Mouse (Mus musculus) kidney, embryonic 15.5 days (tissue): ENCODE data around the gene Nrap. TPM values are rescaled to one million over a fixed set of nuclear protein-coding genes. Genes with fewer than 3 reads are reported as not detected.

Experiments used
- ATAC-seq: fragments of 200-750 bp; cut with Nextera tagmentation; replicated peaks from 2 replicates; pipeline ENCODE4 v1.8.0; 2017; ENCODE audit warnings: moderate TSS enrichment; ENCODE audit not compliant: low FRiP score
- H3K27ac ChIP-seq: fragments of 300-500 bp; sonication (generic); 2 replicates; pipeline ENCODE4 v1.5.1; 2015; ENCODE audit warnings: mild to moderate bottlenecking, inconsistent platforms
- H3K27me3 ChIP-seq: fragments of 300-500 bp; sonication (generic); 2 replicates; pipeline ENCODE4 v1.6.1; 2015; ENCODE audit warnings: inconsistent platforms
- H3K36me3 ChIP-seq: fragments of 300-500 bp; sonication (generic); 2 replicates; pipeline ENCODE4 v1.6.1; 2015; ENCODE audit warnings: inconsistent platforms
- H3K4me1 ChIP-seq: fragments of 300-500 bp; sonication (generic); 2 replicates; pipeline ENCODE4 v1.6.1; 2015; ENCODE audit warnings: inconsistent platforms
- H3K4me2 ChIP-seq: fragments of 300-500 bp; sonication (generic); 2 replicates; pipeline ENCODE4 v1.6.1; 2015; ENCODE audit warnings: moderate library complexity, mild to moderate bottlenecking, inconsistent platforms
- H3K4me3 ChIP-seq: fragments of 300-500 bp; sonication (generic); replicated peaks from 2 replicates; pipeline ENCODE4 v1.5.1; 2015; ENCODE audit warnings: mild to moderate bottlenecking, inconsistent platforms
- H3K9ac ChIP-seq: fragments of 300-500 bp; sonication (generic); 2 replicates; pipeline ENCODE4 v1.6.1; 2015; ENCODE audit warnings: mild to moderate bottlenecking, inconsistent platforms
- H3K9me3 ChIP-seq: fragments of 300-500 bp; sonication (generic); replicated peaks from 2 replicates; pipeline ENCODE4 v1.6.1; 2016; ENCODE audit warnings: inconsistent platforms
- WGBS: fragments of 180-500 bp; shearing (Covaris S2); methylation state at CpG from one replicate; pipeline ENCODE4 v1.1.7; 2015; ENCODE audit warnings: mixed read lengths; 5-methylcytosine and 5-hydroxymethylcytosine counted together
- polyA plus RNA-seq: library from polyadenylated mRNA; unstranded; fragments of >200 nt; fragmentation: Nextera tagmentation; extraction: Ambion mirVana; gene quantifications from 2 replicates; pipeline ENCODE4 v1.2.1, GENCODE M21; 2015

The Nrap gene
- polyA plus RNA-seq, 1 experiment from 2014 or later, result 0.36 TPM

GRCm38 (mm10) chr19:56395183-56395935, 5.5 kb upstream of the Nrap start:
- peaks cover 16% of the 10 kb centered on the region; the same call in 1 of the 2 replicates for H3K27me3 ChIP-seq
- H3K4me1 ChIP-seq, result peaks cover 27% of the 10 kb centered on the region
- H3K9me3 ChIP-seq, result no peaks in the 10 kb centered on the region
- ATAC-seq, result no peak
- no peaks in the 10 kb centered on the region for H3K36me3 ChIP-seq
- 86% methylated on average over 16 of the region's 16 CpGs for WGBS
- H3K9ac ChIP-seq, result no peak overlapping the region
- H3K27ac ChIP-seq, result no peak overlapping the region
- H3K4me3 ChIP-seq, result no peak overlapping the region
- H3K4me2 ChIP-seq, result no peak overlapping the region

GRCm38 (mm10) chr19:56393311-56393866, 3.6 kb upstream of the Nrap start:
- peaks cover 18% of the 10 kb centered on the region for H3K4me1 ChIP-seq
- peaks cover 16% of the 10 kb centered on the region; the same call in 1 of the 2 replicates for H3K27me3 ChIP-seq
- H3K36me3 ChIP-seq, result no peaks in the 10 kb centered on the region
- no peak overlapping the region for H3K9ac ChIP-seq
- no peak overlapping the region for H3K4me3 ChIP-seq
- no peak for ATAC-seq
- 65% methylated on average over 9 of the region's 9 CpGs for WGBS
- H3K27ac ChIP-seq, result no peak overlapping the region
- H3K9me3 ChIP-seq, result no peaks in the 10 kb centered on the region
- no peak overlapping the region for H3K4me2 ChIP-seq

GRCm38 (mm10) chr19:56391307-56392046, 1.6 kb upstream of the Nrap start:
- H3K27me3 ChIP-seq, result peaks cover 16% of the 10 kb centered on the region; the same call in 1 of the 2 replicates
- no peak overlapping the region for H3K4me3 ChIP-seq
- ATAC-seq, result peak; percentile 81; the same call in 1 of the 2 replicates
- no peak overlapping the region for H3K4me2 ChIP-seq
- no peak overlapping the region for H3K9ac ChIP-seq
- no peak overlapping the region for H3K27ac ChIP-seq
- no peaks in the 10 kb centered on the region for H3K9me3 ChIP-seq
- H3K4me1 ChIP-seq, result peaks cover 4% of the 10 kb centered on the region
- 84% methylated on average over 6 of the region's 6 CpGs for WGBS
- no peaks in the 10 kb centered on the region for H3K36me3 ChIP-seq

- no peaks in the 10 kb centered on the region for H3K9me3 ChIP-seq
- no peaks in the 10 kb centered on the region for H3K4me1 ChIP-seq
- no peaks in the 10 kb centered on the region for H3K27me3 ChIP-seq
- no peak overlapping the region for H3K27ac ChIP-seq
- no peaks in the 10 kb centered on the region for H3K36me3 ChIP-seq
- no peak overlapping the region for H3K4me3 ChIP-seq
- no peak for ATAC-seq
- H3K4me2 ChIP-seq, result no peak overlapping the region
- WGBS, result 88% methylated on average over 11 of the region's 11 CpGs
- H3K9ac ChIP-seq, result no peak overlapping the region
Observed at GRCm38 (mm10) chr19:56389176-56389575, 661 bp downstream of the Nrap start.

- Histone ChIP-seq H3K27ac (no peak overlapping the region), H3K4me3 (no peak overlapping the region), H3K4me1 (no peaks in the 10 kb centered on the region), H3K36me3 (no peaks in the 10 kb centered on the region), H3K4me2 (no peak overlapping the region), H3K27me3 (no peaks in the 10 kb centered on the region), H3K9me3 (no peaks in the 10 kb centered on the region), H3K9ac (no peak overlapping the region)
- ATAC-seq, result no peak
- WGBS, result 81% methylated on average over 4 of the region's 4 CpGs
Observed at GRCm38 (mm10) chr19:56387726-56388302, 2.0 kb downstream of the Nrap start.

GRCm38 (mm10) chr19:56386095-56386494, 3.7 kb downstream of the Nrap start:
- no peaks in the 10 kb centered on the region for H3K9me3 ChIP-seq
- H3K4me3 ChIP-seq, result no peak overlapping the region
- no peak overlapping the region for H3K27ac ChIP-seq
- no peak for ATAC-seq
- no peaks in the 10 kb centered on the region for H3K27me3 ChIP-seq
- H3K4me2 ChIP-seq, result no peak overlapping the region
- no peaks in the 10 kb centered on the region for H3K4me1 ChIP-seq
- WGBS, result 94% methylated on average over 10 of the region's 10 CpGs
- H3K9ac ChIP-seq, result no peak overlapping the region
- no peaks in the 10 kb centered on the region for H3K36me3 ChIP-seq

- 84% methylated on average over 5 of the region's 5 CpGs for WGBS
- Histone ChIP-seq H3K9ac (no peak overlapping the region), H3K4me3 (no peak overlapping the region), H3K4me1 (no peaks in the 10 kb centered on the region), H3K27me3 (no peaks in the 10 kb centered on the region), H3K27ac (no peak overlapping the region), H3K36me3 (no peaks in the 10 kb centered on the region), H3K9me3 (no peaks in the 10 kb centered on the region), H3K4me2 (no peak overlapping the region)
- no peak for ATAC-seq
Observed at GRCm38 (mm10) chr19:56385546-56385945, 4.3 kb downstream of the Nrap start.

- no peak overlapping the region for H3K4me3 ChIP-seq
- no peaks in the 10 kb centered on the region for H3K9me3 ChIP-seq
- no peaks in the 10 kb centered on the region for H3K27me3 ChIP-seq
- no peaks in the 10 kb centered on the region for H3K36me3 ChIP-seq
- no peak overlapping the region for H3K27ac ChIP-seq
- no peaks in the 10 kb centered on the region for H3K4me1 ChIP-seq
- ATAC-seq, result no peak
- H3K9ac ChIP-seq, result no peak overlapping the region
- no peak overlapping the region for H3K4me2 ChIP-seq
- WGBS, result 88% methylated on average over 10 of the region's 10 CpGs
Observed at GRCm38 (mm10) chr19:56381407-56381806, 8.4 kb downstream of the Nrap start.

GRCm38 (mm10) chr19:56380341-56380740, 9.5 kb downstream of the Nrap start:
- H3K27ac ChIP-seq, result no peak overlapping the region
- H3K4me1 ChIP-seq, result no peaks in the 10 kb centered on the region
- H3K36me3 ChIP-seq, result no peaks in the 10 kb centered on the region
- H3K4me2 ChIP-seq, result no peak overlapping the region
- no peaks in the 10 kb centered on the region for H3K9me3 ChIP-seq
- H3K9ac ChIP-seq, result no peak overlapping the region
- WGBS, result 84% methylated on average over 7 of the region's 7 CpGs
- no peak overlapping the region for H3K4me3 ChIP-seq
- H3K27me3 ChIP-seq, result no peaks in the 10 kb centered on the region
- ATAC-seq, result no peak

- 71% methylated on average over 13 of the region's 13 CpGs for WGBS
- Histone ChIP-seq H3K4me3 (no peak overlapping the region), H3K4me2 (no peak overlapping the region), H3K36me3 (no peaks in the 10 kb centered on the region), H3K9ac (no peak overlapping the region), H3K27me3 (no peaks in the 10 kb centered on the region), H3K4me1 (no peaks in the 10 kb centered on the region), H3K27ac (no peak overlapping the region), H3K9me3 (no peaks in the 10 kb centered on the region)
- ATAC-seq, result no peak
Observed at GRCm38 (mm10) chr19:56378554-56379172, 11.2 kb downstream of the Nrap start.

GRCm38 (mm10) chr19:56378007-56378406, 11.8 kb downstream of the Nrap start:
- no peak overlapping the region for H3K27ac ChIP-seq
- no peak overlapping the region for H3K4me2 ChIP-seq
- H3K9ac ChIP-seq, result no peak overlapping the region
- no peak overlapping the region for H3K4me3 ChIP-seq
- 83% methylated on average over 5 of the region's 5 CpGs for WGBS
- no peaks in the 10 kb centered on the region for H3K9me3 ChIP-seq
- no peaks in the 10 kb centered on the region for H3K36me3 ChIP-seq
- ATAC-seq, result no peak
- no peaks in the 10 kb centered on the region for H3K4me1 ChIP-seq
- H3K27me3 ChIP-seq, result no peaks in the 10 kb centered on the region
